Mouse (Mus musculus) G1E-ER4 (cell line): ENCODE measurements around the gene Cttnbp2. TPM values are rescaled to one million over a fixed set of nuclear protein-coding genes. Genes with fewer than 3 reads are reported as not detected.

ENCODE experiments used
- GATA1 ChIP-seq: IDR thresholded peaks from one replicate; pipeline ENCODE4 v1.8.0; 2012; ENCODE audit warnings: low read length, inconsistent platforms
- polyA plus RNA-seq: library from polyadenylated mRNA; stranded (reverse); fragments of >175 nt; gene quantifications from 2 replicates; pipeline ENCODE4 v1.2.3, GENCODE M21; 2012

Cttnbp2 gene
- polyA plus RNA-seq, 1 experiment = 0.02 TPM

GRCm38 (mm10) chr6:18481781-18482180 is 32.9 kb downstream of the Cttnbp2 start:
- no peak for TF ChIP-seq GATA1

DNA sequence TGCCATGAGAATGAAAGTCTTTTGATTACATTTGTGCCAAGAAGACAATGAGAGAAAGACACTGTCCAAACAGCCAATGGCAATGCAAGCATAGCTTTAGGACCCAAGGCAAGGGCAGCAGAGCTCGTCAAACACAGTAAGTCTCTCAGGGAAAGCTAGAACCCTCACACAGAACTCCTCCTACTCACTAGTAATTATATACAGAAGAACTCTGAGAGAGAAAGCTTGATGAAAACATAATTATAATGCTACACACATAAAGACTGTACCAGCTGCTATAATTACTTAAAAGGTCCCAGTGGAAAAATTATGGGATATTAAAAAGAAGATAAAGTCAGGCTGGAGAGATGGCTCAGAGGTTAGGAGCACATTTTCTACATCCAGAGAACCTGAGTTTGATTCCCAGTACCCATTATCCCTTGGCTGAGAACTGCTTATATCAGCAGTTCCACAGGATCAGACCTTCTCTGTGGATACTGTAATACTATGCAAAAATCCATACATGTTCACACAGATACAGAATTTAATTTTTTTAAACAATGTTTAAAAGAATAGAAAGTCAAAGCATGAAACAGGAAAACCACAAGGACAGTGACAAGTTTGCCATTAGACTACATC is 37.2 kb downstream of the Cttnbp2 start:
- TF ChIP-seq GATA1 = no peak

- TF ChIP-seq GATA1 = no peak
These were observed 39.7 kb downstream of the Cttnbp2 start for GRCm38 (mm10) chr6:18474983-18475382.

GRCm38 (mm10) chr6:18474541-18474940 is 40.1 kb downstream of the Cttnbp2 start:
- no peak for TF ChIP-seq GATA1

DNA sequence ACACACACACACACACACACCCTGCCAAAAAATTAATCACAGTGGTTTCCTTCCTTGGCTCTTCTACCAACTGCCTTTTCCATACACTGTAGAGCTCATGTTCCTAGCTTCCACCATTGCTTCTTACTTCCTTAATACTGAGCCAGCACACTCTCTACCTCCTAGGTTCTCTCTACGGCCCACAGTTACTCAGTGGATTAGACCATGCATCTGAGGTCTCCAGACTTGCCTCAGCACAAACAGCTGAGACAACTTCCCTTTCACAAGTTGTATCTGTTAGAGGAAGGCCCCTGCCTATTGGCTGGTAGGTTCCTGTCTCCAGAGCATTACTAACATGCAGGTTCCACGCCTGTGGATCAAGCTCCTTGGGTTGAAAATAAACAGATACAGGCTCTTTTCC is 45.4 kb downstream of the Cttnbp2 start:
- no peak for TF ChIP-seq GATA1

- no peak for TF ChIP-seq GATA1
These were observed 46.9 kb downstream of the Cttnbp2 start for GRCm38 (mm10) chr6:18467777-18468176.

- no peak for TF ChIP-seq GATA1
These were observed 48.4 kb downstream of the Cttnbp2 start for GRCm38 (mm10) chr6:18466227-18466626.

GRCm38 (mm10) chr6:18465626-18466025 is 49.0 kb downstream of the Cttnbp2 start:
- TF ChIP-seq GATA1 = no peak

- TF ChIP-seq GATA1 = no peak
These were observed 55.0 kb downstream of the Cttnbp2 start for GRCm38 (mm10) chr6:18459657-18460056.

GRCm38 (mm10) chr6:18450551-18451193 is 64.0 kb downstream of the Cttnbp2 start:
- no peak for TF ChIP-seq GATA1

DNA sequence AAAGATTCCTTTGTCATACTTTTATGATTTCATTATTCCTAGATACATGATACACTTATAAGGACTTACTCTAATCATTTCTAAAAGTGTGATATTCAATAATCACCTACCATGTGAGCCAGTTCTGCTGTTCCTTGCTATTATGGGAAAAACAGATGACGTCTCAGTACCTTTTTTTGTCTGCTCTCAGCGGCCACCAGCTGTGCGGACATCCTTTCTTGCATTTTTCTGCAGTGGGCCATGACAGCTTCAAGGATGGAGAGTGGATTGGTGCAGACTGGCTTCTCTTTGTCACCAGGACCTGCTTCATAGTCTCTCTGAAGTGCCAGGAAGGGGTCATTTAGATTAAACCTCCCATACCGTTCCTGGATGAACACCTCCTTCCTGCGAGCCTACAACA is 66.6 kb downstream of the Cttnbp2 start:
- no peak for TF ChIP-seq GATA1

- no peak for TF ChIP-seq GATA1
These were observed 67.7 kb downstream of the Cttnbp2 start for GRCm38 (mm10) chr6:18446917-18447316.

DNA sequence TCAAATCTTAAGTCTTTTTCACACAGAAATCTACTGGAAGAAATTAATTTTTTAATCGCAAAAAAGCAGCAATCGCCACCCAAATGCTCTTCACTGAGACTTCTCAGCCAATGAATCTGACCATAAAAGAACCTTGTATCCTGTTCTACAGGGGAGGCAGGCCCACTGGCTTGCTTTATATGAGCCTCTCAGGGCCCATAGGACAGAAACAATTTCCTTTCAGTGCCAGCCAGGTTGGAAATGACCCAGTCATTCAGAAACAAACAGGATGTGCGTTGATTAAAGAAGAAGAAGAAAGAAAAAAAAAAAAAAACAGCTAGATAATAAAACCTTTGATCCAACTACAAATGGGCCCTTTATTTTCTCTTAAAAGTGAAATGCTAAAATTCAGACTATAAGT is 68.3 kb downstream of the Cttnbp2 start:
- TF ChIP-seq GATA1 = no peak

GRCm38 (mm10) chr6:18445747-18446146 is 68.9 kb downstream of the Cttnbp2 start:
- no peak for TF ChIP-seq GATA1

DNA sequence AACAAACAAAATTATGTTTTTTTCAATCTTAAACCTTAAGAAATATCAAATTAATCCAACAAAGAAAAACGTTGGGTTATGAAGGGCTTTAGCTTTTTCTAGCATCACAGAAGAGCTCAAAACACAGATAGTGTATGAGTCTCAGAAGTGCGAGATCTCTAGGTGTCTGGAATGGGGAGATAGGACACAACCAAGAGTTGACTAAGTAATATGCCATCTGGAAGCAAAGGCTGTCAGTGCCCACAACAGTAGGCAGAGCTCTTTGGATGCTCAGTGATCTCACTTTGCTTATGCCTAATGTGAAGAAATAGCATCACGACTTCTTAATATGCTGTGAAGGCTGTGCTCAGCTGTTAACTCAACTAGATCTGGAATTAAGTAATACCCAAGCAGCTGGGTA is 72.3 kb downstream of the Cttnbp2 start:
- TF ChIP-seq GATA1 = no peak

DNA sequence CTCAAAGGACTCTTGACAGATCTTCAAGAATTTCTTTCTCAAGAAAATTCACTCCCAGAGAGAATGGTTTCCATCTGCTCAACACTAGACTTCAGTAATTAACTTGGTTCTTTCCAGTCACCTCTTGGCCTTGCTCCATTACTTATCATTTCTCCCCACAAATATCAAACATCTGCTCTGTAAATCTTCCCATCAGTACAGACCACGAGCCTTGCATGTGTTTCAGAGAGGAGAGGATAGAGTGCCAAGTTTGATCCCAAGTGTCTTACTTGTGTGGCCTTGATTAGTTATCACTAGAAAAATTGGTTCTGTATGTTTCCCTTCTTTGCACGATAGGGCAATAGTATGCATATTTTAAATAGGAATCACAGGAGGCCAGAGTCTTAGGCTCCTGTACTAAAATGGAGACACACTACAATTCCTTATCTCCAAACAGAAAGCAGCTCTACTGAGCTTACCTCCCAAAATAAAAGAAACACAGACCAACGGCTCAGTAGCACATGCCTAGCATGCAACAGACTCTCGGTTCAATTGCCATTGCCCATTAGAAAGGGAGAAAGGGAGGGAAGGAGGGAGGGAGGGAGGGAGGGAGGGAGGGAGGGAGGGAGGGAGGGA is 73.6 kb downstream of the Cttnbp2 start:
- TF ChIP-seq GATA1 = no peak
